Mouse (Mus musculus) layer of hippocampus, adult 8-10 months (tissue): ENCODE measurements around the gene Gm49721. TPM values are rescaled to one million over a fixed set of nuclear protein-coding genes. Genes with fewer than 3 reads are reported as not detected.
A peak's percentile ranks its signal among the peaks of the same experiment; 100 is the strongest.
"Not testable (repeated sequence)": the region's sequence is repeated elsewhere in the genome, so short reads cannot be mapped to it uniquely, and the experiment has no call there.

Experiments
- DNase-seq, 2 experiments: peaks; one replicate each; pipeline ENCODE4 v3.0.0; 2022; ENCODE audit warnings: low spot score in 2 of 2
- total RNA-seq, 4 experiments: library from RNA; stranded (reverse); gene quantifications; 2 replicates each; pipeline ENCODE4 v1.2.4; 2022

The Gm49721 gene
- total RNA-seq, 4 experiments from 2014 or later: 0.22 to 1.3 (median 0.49) TPM; not detected in 1

GRCm38 (mm10) chr17:7069561-7070240 lies 91.0 kb downstream of the Gm49721 start:
- not testable (repeated sequence) for DNase-seq

GRCm38 (mm10) chr17:7074494-7074893 lies 95.8 kb downstream of the Gm49721 start:
- peak in 1 of 2 experiments; percentile 35 for DNase-seq

- DNase-seq: not testable (repeated sequence)
These were observed 96.8 kb downstream of the Gm49721 start for GRCm38 (mm10) chr17:7075519-7075918.

- DNase-seq: peak; percentile 43 to 79
These were observed 100.9 kb downstream of the Gm49721 start for GRCm38 (mm10) chr17:7079558-7079957.

- DNase-seq: not testable (repeated sequence)
These were observed 105.8 kb downstream of the Gm49721 start for GRCm38 (mm10) chr17:7084523-7084922.

- DNase-seq: not testable (repeated sequence)
These were observed 106.9 kb downstream of the Gm49721 start for GRCm38 (mm10) chr17:7085469-7086168.

GRCm38 (mm10) chr17:7086836-7087235 lies 108.1 kb downstream of the Gm49721 start:
- DNase-seq: not testable (repeated sequence)

Other genes with a start within 250 kb of the Gm49721 start
- gene Ezr, start 196.1 kb upstream of the Gm49721 start, total RNA-seq: 10 to 100 TPM; 37.3 to 59.3 (median 44.4) TPM
- 10 to 100 TPM; 27.9 to 32.6 (median 28.8) TPM for gene Rsph3b, start 30.2 kb upstream of the Gm49721 start, total RNA-seq
- 10 to 100 TPM; 27.8 to 31.7 (median 29.4) TPM for gene Tagap1, start 17.7 kb upstream of the Gm49721 start, total RNA-seq
- 100 to 1,000 TPM in 1 of 4 experiments, 10 to 100 TPM in 3; 53.8 to 111 (median 72.2) TPM for gene Rnaset2b, start 8.3 kb upstream of the Gm49721 start, total RNA-seq
- 1 to 10 TPM in 3 of 4 experiments, under 1 TPM in 1; 0.66 to 2.3 (median 1.1) TPM for gene Gm1604a, start 46.7 kb downstream of the Gm49721 start, total RNA-seq
- 10 to 100 TPM; 32.1 to 43.0 (median 37.4) TPM for gene Rps6ka2, start 191.2 kb downstream of the Gm49721 start, total RNA-seq